Mouse (Mus musculus) limb, embryonic 15.5 days (tissue): ENCODE measurements around the gene Npas2. TPM values are rescaled to one million over a fixed set of nuclear protein-coding genes. Genes with fewer than 3 reads are reported as not detected.

Source experiments
- ATAC-seq: fragments of 200-750 bp; cut with Nextera tagmentation; 2 replicates; pipeline ENCODE4 v1.8.0; 2017; ENCODE audit warnings: low read depth, moderate TSS enrichment; ENCODE audit not compliant: insufficient number of reproducible peaks, low FRiP score, low TSS enrichment
- H3K27ac ChIP-seq: fragments of 300-500 bp; sonication (generic); 2 replicates; pipeline ENCODE4 v1.5.1; 2015; ENCODE audit warnings: moderate library complexity, mild to moderate bottlenecking, inconsistent platforms
- H3K27me3 ChIP-seq: fragments of 300-500 bp; sonication (generic); 2 replicates; pipeline ENCODE4 v1.6.1; 2015; ENCODE audit warnings: inconsistent platforms
- H3K36me3 ChIP-seq: fragments of 300-500 bp; sonication (generic); 2 replicates; pipeline ENCODE4 v1.6.1; 2015; ENCODE audit warnings: inconsistent platforms
- H3K4me1 ChIP-seq: fragments of 300-500 bp; sonication (generic); 2 replicates; pipeline ENCODE4 v1.6.1; 2015; ENCODE audit warnings: inconsistent platforms
- H3K4me2 ChIP-seq: fragments of 300-500 bp; sonication (generic); 2 replicates; pipeline ENCODE4 v1.6.1; 2015; ENCODE audit warnings: mild to moderate bottlenecking, inconsistent platforms
- H3K4me3 ChIP-seq: fragments of 300-500 bp; sonication (generic); 2 replicates; pipeline ENCODE4 v1.5.1; 2015; ENCODE audit warnings: mild to moderate bottlenecking, inconsistent platforms
- H3K9ac ChIP-seq: fragments of 300-500 bp; sonication (generic); 2 replicates; pipeline ENCODE4 v1.6.1; 2015; ENCODE audit warnings: inconsistent platforms
- H3K9me3 ChIP-seq: fragments of 300-500 bp; sonication (generic); 2 replicates; pipeline ENCODE4 v1.6.1; 2016; ENCODE audit warnings: inconsistent platforms
- WGBS: fragments of 180-500 bp; shearing (Covaris S2); methylation state at CpG from one replicate; pipeline ENCODE4 v1.1.7; 2015; 5-methylcytosine and 5-hydroxymethylcytosine counted together
- polyA plus RNA-seq: library from polyadenylated mRNA; unstranded; fragments of >200 nt; fragmentation: Nextera tagmentation; extraction: Ambion mirVana; gene quantifications from 2 replicates; pipeline ENCODE4 v1.2.1, GENCODE M21; 2015

Npas2 gene
- polyA plus RNA-seq, 1 experiment from 2014 or later = 2.5 TPM

DNA sequence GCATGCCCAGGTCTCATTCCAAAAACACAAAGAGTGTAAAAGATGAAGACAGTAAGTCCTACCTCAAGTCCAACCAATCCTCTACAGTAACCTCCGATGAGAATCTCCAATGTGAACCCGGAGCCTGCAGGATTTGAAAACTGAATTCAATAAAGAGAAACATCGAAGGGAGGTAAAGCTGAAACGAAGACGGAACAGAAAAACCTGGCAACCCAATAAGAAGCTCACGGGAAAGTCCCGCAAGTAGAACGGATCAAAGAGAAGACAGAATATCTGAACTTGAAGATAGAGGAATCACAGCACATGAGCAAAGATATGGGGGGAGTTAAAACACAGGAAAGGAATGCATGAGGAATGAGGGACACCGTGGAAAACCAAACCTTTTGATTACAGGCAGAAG, 104.8 kb downstream of the Npas2 start:
- 84% methylated on average over 9 of the region's 9 CpGs for WGBS
- Histone ChIP-seq H3K4me3 (no peak overlapping the region), H3K4me1 (no peaks in the 10 kb centered on the region)

DNA sequence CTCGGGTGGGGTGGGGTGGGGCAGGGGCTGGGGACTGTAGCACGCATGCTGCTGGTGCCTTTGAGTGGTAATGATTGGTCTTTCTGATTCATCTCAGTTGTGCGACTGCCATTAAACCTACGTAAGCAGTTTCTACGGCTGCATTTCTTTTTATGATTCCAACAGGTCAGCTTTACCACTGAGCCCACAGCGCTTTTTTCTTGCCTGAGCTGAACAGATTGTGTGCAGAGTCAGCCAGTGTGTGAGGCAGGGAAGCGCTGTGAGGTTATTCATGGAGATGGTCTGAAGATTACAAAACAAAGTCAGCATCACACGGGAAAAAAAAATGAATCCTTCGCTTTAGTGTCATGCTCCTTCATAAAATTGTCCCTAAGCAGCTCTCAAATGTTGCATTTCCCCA, 106.7 kb downstream of the Npas2 start:
- Histone ChIP-seq H3K4me2 (no peak overlapping the region), H3K4me1 (no peaks in the 10 kb centered on the region), H3K9me3 (no peaks in the 10 kb centered on the region), H3K27ac (no peak overlapping the region), H3K4me3 (no peak overlapping the region), H3K9ac (no peak overlapping the region), H3K27me3 (no peaks in the 10 kb centered on the region), H3K36me3 (no peaks in the 10 kb centered on the region)
- 68% methylated on average over 9 of the region's 9 CpGs for WGBS
- ATAC-seq = no peak

More for the DNA sequence above, 104.8 kb downstream of the Npas2 start:
- H3K9me3 ChIP-seq = no peaks in the 10 kb centered on the region
- no peak overlapping the region for H3K4me2 ChIP-seq
- no peak overlapping the region for H3K9ac ChIP-seq
- no peaks in the 10 kb centered on the region for H3K36me3 ChIP-seq
- ATAC-seq = no peak
- H3K27ac ChIP-seq = no peak overlapping the region
- no peaks in the 10 kb centered on the region for H3K27me3 ChIP-seq

- H3K4me3 ChIP-seq = no peak overlapping the region
- no peaks in the 10 kb centered on the region for H3K36me3 ChIP-seq
- H3K4me1 ChIP-seq = no peaks in the 10 kb centered on the region
- H3K27ac ChIP-seq = no peak overlapping the region
- 88% methylated on average over 6 of the region's 6 CpGs for WGBS
- no peaks in the 10 kb centered on the region for H3K27me3 ChIP-seq
- no peaks in the 10 kb centered on the region for H3K9me3 ChIP-seq
- no peak overlapping the region for H3K4me2 ChIP-seq
- no peak for ATAC-seq
- no peak overlapping the region for H3K9ac ChIP-seq
These were observed 107.1 kb downstream of the Npas2 start for GRCm38 (mm10) chr1:39300676-39301075.

GRCm38 (mm10) chr1:39302246-39302645, 108.7 kb downstream of the Npas2 start:
- H3K9me3 ChIP-seq = no peaks in the 10 kb centered on the region
- no peak overlapping the region for H3K9ac ChIP-seq
- peaks cover 4% of the 10 kb centered on the region; the same call in 1 of the 2 replicates for H3K4me1 ChIP-seq
- H3K27me3 ChIP-seq = no peaks in the 10 kb centered on the region
- ATAC-seq = no peak
- H3K27ac ChIP-seq = no peak overlapping the region
- H3K4me3 ChIP-seq = no peak overlapping the region
- H3K4me2 ChIP-seq = no peak overlapping the region
- WGBS = 86% methylated on average over 7 of the region's 7 CpGs
- H3K36me3 ChIP-seq = no peaks in the 10 kb centered on the region

- no peaks in the 10 kb centered on the region for H3K9me3 ChIP-seq
- H3K4me3 ChIP-seq = no peak overlapping the region
- no peaks in the 10 kb centered on the region for H3K36me3 ChIP-seq
- no peak overlapping the region for H3K9ac ChIP-seq
- peaks cover 4% of the 10 kb centered on the region; the same call in 1 of the 2 replicates for H3K4me1 ChIP-seq
- no peak for ATAC-seq
- H3K27ac ChIP-seq = no peak overlapping the region
- WGBS = 58% methylated on average over 4 of the region's 4 CpGs
- no peak overlapping the region for H3K4me2 ChIP-seq
- H3K27me3 ChIP-seq = no peaks in the 10 kb centered on the region
These were observed 109.6 kb downstream of the Npas2 start for GRCm38 (mm10) chr1:39303054-39303649.

GRCm38 (mm10) chr1:39307291-39307690, 113.8 kb downstream of the Npas2 start:
- H3K27me3 ChIP-seq = no peaks in the 10 kb centered on the region
- H3K9ac ChIP-seq = no peak overlapping the region
- H3K36me3 ChIP-seq = no peaks in the 10 kb centered on the region

DNA sequence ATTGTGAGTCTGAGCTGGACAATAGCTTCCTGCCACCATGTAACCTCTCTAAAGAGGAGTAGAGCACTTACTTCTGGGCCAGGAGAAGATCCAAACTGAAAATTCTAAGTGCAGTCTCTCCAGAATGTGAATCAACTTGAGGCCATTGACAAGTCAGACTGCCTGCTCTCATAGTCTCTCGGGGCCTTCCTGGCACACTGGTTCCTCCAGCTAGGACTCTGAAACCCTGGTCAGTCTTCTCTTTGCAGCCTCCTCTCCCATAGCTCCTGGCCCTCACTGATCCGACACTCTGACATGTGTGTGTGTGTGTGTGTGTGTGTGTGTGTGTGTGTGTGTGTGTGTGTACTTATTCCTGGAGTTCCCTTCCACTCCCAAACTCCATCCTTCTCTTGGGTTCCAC, 114.4 kb downstream of the Npas2 start:
- H3K9me3 ChIP-seq = no peaks in the 10 kb centered on the region
- H3K9ac ChIP-seq = no peak overlapping the region
- H3K4me2 ChIP-seq = no peak overlapping the region
- H3K4me1 ChIP-seq = peaks cover 19% of the 10 kb centered on the region
- 63% methylated on average over 2 of the region's 2 CpGs for WGBS
- no peaks in the 10 kb centered on the region for H3K27me3 ChIP-seq
- no peak overlapping the region for H3K4me3 ChIP-seq
- H3K27ac ChIP-seq = no peak overlapping the region
- no peaks in the 10 kb centered on the region for H3K36me3 ChIP-seq
- no peak for ATAC-seq

More at GRCm38 (mm10) chr1:39307291-39307690, 113.8 kb downstream of the Npas2 start:
- no peak for ATAC-seq
- Histone ChIP-seq H3K4me2 (no peak overlapping the region), H3K27ac (no peak overlapping the region), H3K4me3 (no peak overlapping the region), H3K9me3 (no peaks in the 10 kb centered on the region), H3K4me1 (peaks cover 13% of the 10 kb centered on the region)

GRCm38 (mm10) chr1:39309548-39309947, 116.0 kb downstream of the Npas2 start:
- H3K4me3 ChIP-seq = no peak overlapping the region
- no peak overlapping the region for H3K27ac ChIP-seq
- H3K4me1 ChIP-seq = peaks cover 30% of the 10 kb centered on the region
- H3K27me3 ChIP-seq = no peaks in the 10 kb centered on the region
- no peaks in the 10 kb centered on the region for H3K9me3 ChIP-seq
- H3K9ac ChIP-seq = no peak overlapping the region
- 79% methylated on average over 7 of the region's 7 CpGs for WGBS
- H3K4me2 ChIP-seq = no peak overlapping the region
- ATAC-seq = no peak
- no peaks in the 10 kb centered on the region for H3K36me3 ChIP-seq

GRCm38 (mm10) chr1:39312345-39312967, 118.9 kb downstream of the Npas2 start:
- H3K4me3 ChIP-seq = no peak overlapping the region
- H3K27me3 ChIP-seq = no peaks in the 10 kb centered on the region
- no peak for ATAC-seq
- H3K27ac ChIP-seq = peak overlapping the region; percentile 78
- H3K4me2 ChIP-seq = no peak overlapping the region
- H3K9me3 ChIP-seq = no peaks in the 10 kb centered on the region
- 42% methylated on average over 25 of the region's 25 CpGs for WGBS
- peaks cover 26% of the 10 kb centered on the region for H3K4me1 ChIP-seq
- no peak overlapping the region for H3K9ac ChIP-seq
- H3K36me3 ChIP-seq = no peaks in the 10 kb centered on the region

- peak overlapping the region; percentile 78; the same call in 1 of the 2 replicates for H3K27ac ChIP-seq
These were observed 120.1 kb downstream of the Npas2 start for GRCm38 (mm10) chr1:39313352-39314245.

DNA sequence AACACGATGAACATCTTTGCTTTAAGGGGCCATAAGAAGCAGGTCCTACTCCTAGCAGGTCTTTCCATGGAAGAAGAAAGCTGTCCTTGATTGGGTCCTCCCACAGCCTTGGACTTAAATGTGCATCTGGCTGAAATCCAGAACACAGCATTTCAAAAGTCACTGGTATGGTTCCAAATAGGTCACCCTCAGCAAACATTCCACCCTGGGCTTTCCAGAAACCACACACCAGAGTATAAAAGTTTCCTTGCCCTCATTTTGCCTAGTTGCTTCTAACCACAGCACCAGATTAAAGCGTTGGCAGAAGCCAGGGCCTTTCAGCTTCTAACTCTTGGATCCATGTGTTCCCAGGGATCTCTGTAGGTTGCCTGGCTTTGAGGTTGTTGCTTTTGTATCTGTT, 124.4 kb downstream of the Npas2 start:
- peak overlapping the region; percentile 76 for H3K27ac ChIP-seq
- H3K27me3 ChIP-seq = no peaks in the 10 kb centered on the region
- H3K4me1 ChIP-seq = peaks cover 42% of the 10 kb centered on the region
- H3K4me3 ChIP-seq = no peak overlapping the region
- H3K9me3 ChIP-seq = no peaks in the 10 kb centered on the region
- H3K9ac ChIP-seq = no peak overlapping the region
- WGBS = 56% methylated on average over 2 of the region's 2 CpGs
- H3K4me2 ChIP-seq = no peak overlapping the region
- no peaks in the 10 kb centered on the region for H3K36me3 ChIP-seq
- peak; percentile 48; the same call in 1 of the 2 replicates for ATAC-seq

More at GRCm38 (mm10) chr1:39313352-39314245, 120.1 kb downstream of the Npas2 start:
- no peaks in the 10 kb centered on the region for H3K9me3 ChIP-seq
- H3K4me3 ChIP-seq = no peak overlapping the region
- H3K4me1 ChIP-seq = peaks cover 36% of the 10 kb centered on the region
- H3K9ac ChIP-seq = no peak overlapping the region
- H3K4me2 ChIP-seq = no peak overlapping the region
- H3K27me3 ChIP-seq = no peaks in the 10 kb centered on the region
- H3K36me3 ChIP-seq = no peaks in the 10 kb centered on the region
- 46% methylated on average over 10 of the region's 10 CpGs for WGBS
- ATAC-seq = no peak; the same call in 1 of the 2 replicates

DNA sequence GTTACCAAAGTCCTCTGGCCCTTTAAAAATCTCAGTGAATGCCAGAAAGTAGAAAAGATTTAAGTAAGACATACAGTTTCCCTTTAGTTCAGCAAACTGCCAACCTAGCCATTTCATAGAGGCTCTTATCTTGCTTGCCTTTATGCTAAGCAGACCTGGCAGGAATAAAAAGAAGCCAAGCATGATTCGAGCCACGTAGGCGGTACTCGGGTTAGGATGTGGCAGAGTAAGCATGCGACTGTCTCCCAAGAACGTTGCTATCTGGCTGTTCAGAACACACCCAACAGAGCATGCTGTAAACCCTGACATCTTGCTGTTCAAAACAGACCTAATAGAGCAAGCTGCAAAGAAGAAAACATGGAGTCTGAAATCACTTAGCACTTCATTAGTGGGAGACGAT, 125.3 kb downstream of the Npas2 start:
- Histone ChIP-seq H3K4me3 (no peak overlapping the region), H3K27me3 (no peaks in the 10 kb centered on the region), H3K4me2 (no peak overlapping the region), H3K9me3 (no peaks in the 10 kb centered on the region), H3K9ac (no peak overlapping the region), H3K27ac (peak overlapping the region; percentile 76), H3K36me3 (no peaks in the 10 kb centered on the region), H3K4me1 (peaks cover 34% of the 10 kb centered on the region)
- WGBS = 47% methylated on average over 7 of the region's 7 CpGs
- ATAC-seq = no peak
